Mouse (Mus musculus) heart, postnatal 0 days (tissue): ENCODE results near the gene A030003K21Rik. TPM values are rescaled to one million over a fixed set of nuclear protein-coding genes. Genes with fewer than 3 reads are reported as not detected.
"Not testable (repeated sequence)": the region's sequence is repeated elsewhere in the genome, so short reads cannot be mapped to it uniquely, and the experiment has no call there.

Source experiments
- ATAC-seq: fragments of 200-750 bp; cut with Nextera tagmentation; 2 replicates; pipeline ENCODE4 v1.8.0; 2017; ENCODE audit warnings: low read depth, moderate number of reproducible peaks, moderate library complexity; ENCODE audit not compliant: insufficient read depth
- DNase-seq: peaks from one replicate; pipeline ENCODE4 v3.0.0-alpha.2; 2016; ENCODE audit warnings: low spot score
- H3K27ac ChIP-seq: fragments of 300-500 bp; sonication (generic); 2 replicates; pipeline ENCODE4 v1.5.1; 2014; ENCODE audit warnings: low read depth, mild to moderate bottlenecking
- H3K27me3 ChIP-seq: fragments of 300-500 bp; sonication (generic); 2 replicates; pipeline ENCODE4 v1.6.1; 2014; ENCODE audit warnings: low read length, mixed read lengths; ENCODE audit not compliant: control insufficient read depth, insufficient read depth
- H3K36me3 ChIP-seq: fragments of 300-500 bp; sonication (generic); replicated peaks from 2 replicates; pipeline ENCODE4 v1.6.1; 2014; ENCODE audit warnings: low read length, mixed read lengths; ENCODE audit not compliant: control insufficient read depth, insufficient read depth
- H3K4me1 ChIP-seq: fragments of 300-500 bp; sonication (generic); 2 replicates; pipeline ENCODE4 v1.6.1; 2014; ENCODE audit warnings: antibody characterized with exemption; ENCODE audit not compliant: control insufficient read depth, insufficient read depth
- H3K4me2 ChIP-seq: fragments of 300-500 bp; sonication (generic); 2 replicates; pipeline ENCODE4 v1.6.1; 2014; ENCODE audit warnings: low read depth, mild to moderate bottlenecking, low read length, moderate library complexity
- H3K4me3 ChIP-seq: fragments of 300-500 bp; sonication (generic); 2 replicates; pipeline ENCODE4 v1.5.1; 2014; ENCODE audit warnings: low read depth, low read length
- H3K9ac ChIP-seq: fragments of 300-500 bp; sonication (generic); replicated peaks from 2 replicates; pipeline ENCODE4 v1.6.1; 2014; ENCODE audit warnings: low read depth, low read length, mixed read lengths
- H3K9me3 ChIP-seq: fragments of 300-500 bp; sonication (generic); replicated peaks from 2 replicates; pipeline ENCODE4 v1.6.1; 2016; ENCODE audit warnings: low read length; ENCODE audit not compliant: control insufficient read depth
- CTCF ChIP-seq: IDR thresholded peaks from 2 replicates; pipeline ENCODE4 v1.5.1; 2016; ENCODE audit warnings: antibody characterized with exemption, control low read depth, low read depth
- EP300 ChIP-seq: IDR thresholded peaks from 2 replicates; pipeline ENCODE4 v1.6.1; 2016; ENCODE audit warnings: antibody characterized with exemption, low read depth
- WGBS: fragments of 180-500 bp; shearing (Covaris S2); extraction: QIAGEN DNeasy Blood & Tissue Kit; methylation state at CpG from one replicate; pipeline ENCODE4 v1.1.7; 2014; 5-methylcytosine and 5-hydroxymethylcytosine counted together
- polyA plus RNA-seq: library from polyadenylated mRNA; unstranded; fragments of >200 nt; fragmentation: Nextera tagmentation; extraction: Ambion mirVana; gene quantifications from 2 replicates; pipeline ENCODE4 v1.2.1, GENCODE M21; 2015
- total RNA-seq: library from RNA; depleted of rRNA; stranded (reverse); fragments of >200 nt; gene quantifications from 2 replicates; pipeline ENCODE4 v1.2.3, GENCODE M21; 2014; ENCODE audit warnings: low replicate concordance

Gene A030003K21Rik
- total and polyA plus RNA-seq, 2 experiments from 2014 or later = not detected

GRCm38 (mm10) chr1:82966413-82966812, 23.2 kb upstream of the A030003K21Rik start:
- TF ChIP-seq EP300 (no peak), CTCF (no peak)
- Histone ChIP-seq H3K36me3 (no peaks in the 10 kb centered on the region), H3K9ac (no peak overlapping the region), H3K27ac (no peak overlapping the region), H3K4me3 (no peak overlapping the region), H3K4me1 (0 out of 2 replicates have a peak, but pooled peaks cover 5% of the 10 kb centered on the region), H3K9me3 (no peaks in the 10 kb centered on the region), H3K27me3 (no peaks in the 10 kb centered on the region), H3K4me2 (no peak overlapping the region)
- ATAC-seq (no peak), DNase-seq (no peak)
- WGBS = 65% methylated on average over 3 of the region's 3 CpGs

GRCm38 (mm10) chr1:82959870-82960385, 16.7 kb upstream of the A030003K21Rik start, which contains the start of gene Gm47955:
Gm47955 (plus strand) TSS chr1:82960286.
- Histone ChIP-seq H3K4me2 (no peak within 1 kb of the TSS), H3K36me3 (no peaks in the 10 kb centered on the region), H3K27ac (no peak within 1 kb of the TSS), H3K4me1 (no peaks in the 10 kb centered on the region), H3K9ac (no peak within 1 kb of the TSS), H3K27me3 (no peaks in the 10 kb centered on the region), H3K4me3 (no peak within 1 kb of the TSS), H3K9me3 (no peaks in the 10 kb centered on the region)
- TF ChIP-seq EP300 = no peak
- TF ChIP-seq CTCF = no peak
- WGBS = 77% methylated on average over 11 of the region's 11 CpGs
- no peak for DNase-seq
- no peak for ATAC-seq

GRCm38 (mm10) chr1:82955913-82956312, 12.7 kb upstream of the A030003K21Rik start, which contains the start of gene Gm7544:
Gm7544 (minus strand) TSS chr1:82956013.
- not testable (repeated sequence) for H3K27me3 ChIP-seq, ATAC-seq, DNase-seq, H3K9me3 ChIP-seq, H3K27ac ChIP-seq, H3K9ac ChIP-seq, H3K4me1 ChIP-seq, H3K36me3 ChIP-seq, H3K4me2 ChIP-seq, H3K4me3 ChIP-seq

GRCm38 (mm10) chr1:82948601-82949000, 5.4 kb upstream of the A030003K21Rik start:
- Histone ChIP-seq H3K4me3 (no peak overlapping the region), H3K9me3 (no peaks in the 10 kb centered on the region), H3K27ac (no peak overlapping the region), H3K9ac (no peak overlapping the region), H3K27me3 (no peaks in the 10 kb centered on the region), H3K4me2 (no peak overlapping the region), H3K4me1 (no peaks in the 10 kb centered on the region), H3K36me3 (no peaks in the 10 kb centered on the region)
- DNase-seq = no peak
- WGBS = 97% methylated on average over 2 of the region's 2 CpGs
- TF ChIP-seq EP300 = no peak
- no peak for ATAC-seq

- DNase-seq, H3K4me2 ChIP-seq, H3K27me3 ChIP-seq, H3K27ac ChIP-seq, H3K4me1 ChIP-seq, H3K4me3 ChIP-seq, H3K36me3 ChIP-seq, H3K9ac ChIP-seq, H3K9me3 ChIP-seq, ATAC-seq: not testable (repeated sequence)
- WGBS = 100% methylated on average over 2 of the region's 2 CpGs
Measured at GRCm38 (mm10) chr1:82946029-82946428, 2.8 kb upstream of the A030003K21Rik start.

GRCm38 (mm10) chr1:82942505-82942904, 683 bp downstream of the A030003K21Rik start:
- ATAC-seq, H3K27ac ChIP-seq: not testable (repeated sequence)
- 86% methylated on average over 2 of the region's 2 CpGs for WGBS

More at GRCm38 (mm10) chr1:82942505-82942904, 683 bp downstream of the A030003K21Rik start:
- H3K4me2 ChIP-seq, H3K27me3 ChIP-seq, H3K9ac ChIP-seq, H3K36me3 ChIP-seq, H3K4me1 ChIP-seq, DNase-seq, H3K9me3 ChIP-seq, H3K4me3 ChIP-seq: not testable (repeated sequence)
